Mouse (Mus musculus) kidney, postnatal 10 days (tissue): Measurements from ENCODE around the gene Dcdc2a.
A peak's percentile ranks its signal among the peaks of the same experiment; 100 is the strongest.

Source experiments
- DNase-seq: peaks from one replicate; pipeline ENCODE4 v3.0.0; 2021; ENCODE audit warnings: mixed read lengths

Gene Dcdc2a

DNA sequence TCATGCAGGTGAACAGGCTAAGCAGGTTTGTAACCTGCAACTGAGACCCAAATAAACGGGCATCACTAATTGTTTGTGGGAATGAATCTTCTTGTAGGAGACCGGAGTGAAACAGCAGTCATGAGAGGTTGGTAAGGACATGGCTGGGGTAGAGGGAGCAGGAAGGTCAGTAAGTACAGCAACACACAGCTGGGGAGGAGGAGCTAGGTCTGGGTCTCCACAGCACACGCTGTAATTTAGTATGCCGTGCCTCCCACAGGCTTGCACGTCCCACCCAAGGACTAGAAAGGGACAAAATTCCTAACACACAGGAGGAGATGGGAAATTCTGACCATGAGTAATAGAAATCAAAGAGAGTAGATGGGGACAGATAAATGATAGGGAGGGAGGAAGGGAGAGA lies 42.8 kb downstream of the Dcdc2a start:
- DNase-seq, result no peak

DNA sequence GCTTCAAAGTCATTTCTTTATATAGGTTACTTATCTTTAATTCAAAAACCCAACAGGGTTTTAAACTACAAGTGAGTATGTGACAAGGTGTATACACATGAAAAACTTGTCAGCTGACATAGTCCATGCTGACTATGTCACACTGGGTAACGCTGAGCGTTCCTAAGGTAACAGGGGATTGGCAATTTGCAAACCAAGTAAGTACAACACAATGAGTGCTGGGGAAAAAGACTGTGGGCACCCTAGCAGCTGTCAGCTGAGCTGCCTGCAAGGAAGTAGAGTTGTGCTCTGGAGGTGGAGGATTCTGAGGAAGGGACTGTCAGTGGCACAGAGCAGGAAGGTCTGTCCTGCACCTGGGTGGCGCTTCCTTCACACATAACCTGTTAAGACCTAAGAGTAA lies 43.7 kb downstream of the Dcdc2a start:
- DNase-seq, result no peak

DNA sequence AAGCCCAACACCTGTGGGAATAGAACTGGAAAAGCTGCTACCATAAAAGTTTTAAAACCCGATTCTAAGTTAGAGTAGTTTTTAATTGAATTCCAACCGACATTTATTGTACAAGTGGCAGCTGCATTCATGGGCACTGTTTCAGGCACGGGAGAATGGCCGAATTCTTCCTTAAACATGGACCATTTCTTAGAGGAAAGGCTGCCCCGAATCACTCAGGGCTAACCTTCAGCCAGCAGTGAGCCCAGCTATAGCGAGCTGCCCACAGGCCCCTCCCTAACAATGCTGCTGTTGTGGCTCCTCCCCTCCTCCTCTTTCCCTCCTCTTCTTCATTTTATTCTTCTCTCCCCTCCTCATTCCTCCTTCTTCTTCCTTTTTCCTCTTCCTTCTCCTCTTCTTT lies 44.8 kb downstream of the Dcdc2a start:
- DNase-seq, result no peak

DNA sequence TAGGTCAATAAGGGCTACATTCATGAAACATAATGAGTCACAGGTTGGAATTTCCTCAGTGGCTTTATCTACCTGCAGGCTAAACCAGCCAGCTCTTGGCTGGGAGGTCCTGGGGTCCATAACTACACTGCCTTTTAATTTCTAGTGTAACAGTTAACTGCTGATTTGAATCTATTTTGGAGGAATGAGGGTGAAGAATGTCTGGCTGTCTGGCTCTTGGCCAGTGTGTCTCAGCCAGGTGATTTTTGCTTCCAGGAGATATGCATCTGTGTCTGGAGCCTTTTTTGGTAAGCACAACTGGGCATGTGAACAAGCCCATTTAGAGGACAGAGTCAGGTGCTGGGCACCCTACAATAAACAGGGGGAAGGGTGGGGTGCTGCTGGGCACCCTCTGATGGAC lies 49.9 kb downstream of the Dcdc2a start:
- peak; percentile 63 for DNase-seq

DNA sequence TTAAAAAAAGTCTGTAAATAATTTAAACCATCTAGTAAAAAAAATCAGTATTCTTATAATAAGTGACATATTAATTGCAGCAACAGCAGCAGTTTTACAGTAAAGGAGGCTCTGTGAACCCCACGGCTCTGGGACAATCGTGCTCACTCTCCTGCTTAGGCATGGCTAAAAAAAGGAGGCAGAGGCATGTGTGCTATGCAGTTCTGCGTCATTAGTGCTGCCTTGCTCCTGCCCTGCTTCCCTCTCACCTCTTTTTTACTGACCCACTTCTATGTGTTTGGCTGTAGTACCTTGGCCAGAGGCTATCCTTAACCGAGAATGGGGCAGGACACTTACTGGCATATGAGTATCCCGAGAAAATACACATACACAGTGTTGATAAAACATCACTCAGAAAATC lies 50.9 kb downstream of the Dcdc2a start:
- peak; percentile 65 for DNase-seq

DNA sequence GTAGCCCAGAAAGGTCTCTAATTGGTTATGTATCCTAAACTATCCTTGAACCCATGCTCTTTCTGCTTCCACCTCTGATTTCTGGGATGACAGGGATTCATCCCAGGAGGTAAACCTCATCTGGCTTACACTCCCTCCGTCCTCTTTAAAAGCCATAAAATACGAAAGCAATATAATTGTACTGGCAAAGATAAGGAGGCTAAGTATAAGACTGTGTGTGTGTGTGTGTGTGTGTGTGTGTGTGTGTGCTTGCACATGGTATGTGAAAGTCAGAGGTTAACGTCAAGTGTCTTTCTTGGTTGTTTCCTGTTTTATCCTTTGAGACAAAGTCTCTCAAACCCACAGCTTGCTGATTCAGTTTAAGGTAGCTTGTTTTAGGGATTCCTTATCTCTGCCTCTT lies 52.5 kb downstream of the Dcdc2a start:
- no peak for DNase-seq

DNA sequence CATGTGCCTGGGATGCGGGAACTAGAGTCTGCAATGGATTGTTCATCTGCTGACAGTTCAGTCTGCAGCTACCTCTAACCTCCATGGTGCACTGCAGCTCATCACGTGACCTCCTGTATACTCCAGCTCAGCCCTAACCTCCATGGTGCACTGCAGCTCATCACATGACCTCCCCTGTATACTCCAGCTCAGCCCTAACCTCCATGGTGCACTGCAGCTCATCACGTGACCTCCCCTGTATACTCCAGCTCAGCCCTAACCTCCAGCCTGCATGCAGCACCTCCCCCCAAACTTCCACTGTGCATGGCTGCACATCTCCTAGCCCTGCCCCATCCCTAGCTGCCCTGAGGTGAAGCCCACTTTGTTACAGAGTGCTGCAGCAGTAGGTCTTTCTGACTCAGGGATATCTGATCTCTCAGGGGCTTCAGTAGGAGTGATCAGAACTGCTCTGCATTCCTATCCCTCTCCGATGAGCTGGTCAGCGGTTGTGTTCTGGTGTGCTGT lies 54.8 kb downstream of the Dcdc2a start:
- DNase-seq, result no peak

DNA sequence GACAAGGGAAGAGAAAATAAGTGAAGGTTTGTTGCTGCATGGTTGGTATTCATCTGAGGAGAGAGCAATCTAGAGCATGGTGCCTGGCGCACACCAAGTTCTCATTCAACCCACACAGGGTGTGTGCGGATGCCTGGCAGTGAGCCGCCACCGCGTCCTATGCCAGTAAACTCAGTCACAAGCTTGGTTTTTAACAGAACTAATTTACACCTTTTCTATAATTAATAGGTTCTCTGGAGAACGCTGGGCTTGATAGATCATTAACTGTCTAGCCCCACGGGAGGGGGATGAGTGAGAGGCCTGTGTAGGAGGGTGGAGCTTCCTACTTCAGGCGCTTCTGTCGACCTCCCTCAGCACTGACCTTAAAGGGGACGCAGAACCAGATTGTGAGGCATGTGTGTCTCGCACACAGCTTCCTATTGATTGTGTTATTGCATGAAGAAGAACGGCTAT lies 59.7 kb downstream of the Dcdc2a start:
- DNase-seq, result peak; percentile 76

DNA sequence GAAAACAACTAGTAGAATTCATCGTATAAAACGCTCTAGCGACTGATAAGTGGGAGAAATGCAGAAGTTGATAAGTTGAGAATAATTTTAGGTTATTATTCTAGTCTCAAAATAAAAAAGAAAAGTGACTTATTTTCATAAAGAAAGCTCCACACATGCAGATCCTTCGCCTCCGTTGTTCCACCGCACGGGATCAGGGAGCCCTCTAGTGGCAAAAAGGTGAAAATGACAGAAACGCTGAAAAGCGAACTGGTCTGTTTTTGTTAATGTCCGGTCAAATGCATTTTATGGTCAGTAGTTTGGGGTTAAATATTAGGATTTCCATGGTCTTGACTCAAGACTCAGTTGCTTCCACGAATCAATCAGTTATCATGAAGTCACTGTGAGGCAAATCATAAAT lies 60.2 kb downstream of the Dcdc2a start:
- DNase-seq, result peak; percentile 60

DNA sequence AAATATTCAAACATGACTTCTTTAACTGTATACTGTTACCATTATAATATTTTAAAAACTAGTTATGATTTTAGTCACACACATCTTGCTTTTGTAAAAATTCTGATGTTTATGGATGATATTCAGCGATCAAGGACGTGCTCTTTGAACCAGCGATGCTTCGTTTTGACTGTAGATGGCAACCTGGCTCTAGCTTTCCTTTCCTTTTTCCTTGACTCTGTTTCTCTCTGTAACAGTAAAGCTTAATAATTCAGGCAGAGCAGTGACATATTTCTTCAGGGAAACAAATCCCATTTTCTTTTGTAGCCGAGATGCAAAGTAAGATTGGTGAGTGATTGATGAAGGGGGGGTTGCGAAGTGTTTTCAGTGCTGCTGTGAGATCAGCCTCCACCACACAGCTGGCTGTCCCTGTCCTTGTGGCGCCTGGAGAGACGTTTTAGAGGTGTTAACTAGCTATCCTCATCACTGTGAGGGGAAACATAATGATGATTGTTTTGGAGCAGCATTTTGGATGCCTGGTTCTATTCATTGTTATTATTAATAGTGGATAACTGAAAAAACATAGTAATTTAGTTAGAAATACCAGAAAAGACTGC lies 67.0 kb downstream of the Dcdc2a start:
- no peak for DNase-seq

DNA sequence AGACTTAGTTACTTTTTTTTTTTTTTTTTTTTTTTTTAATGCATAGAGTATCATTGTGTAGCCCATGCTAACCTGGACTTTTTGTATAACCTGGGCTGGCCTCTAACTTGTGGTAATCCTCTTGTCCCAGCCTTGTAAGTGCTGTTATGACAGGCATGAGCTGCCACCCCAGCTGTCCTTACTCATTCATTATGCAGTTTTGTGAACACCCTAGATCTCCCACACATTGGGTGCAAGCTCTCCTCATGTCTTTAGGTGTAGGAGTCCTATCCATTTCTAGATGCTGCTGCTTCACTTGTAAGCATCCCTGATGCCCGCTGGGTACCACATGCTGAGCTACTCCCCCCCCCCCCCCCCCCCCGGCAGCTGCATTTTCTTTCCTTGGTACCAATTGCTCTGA lies 71.4 kb downstream of the Dcdc2a start:
- DNase-seq, result no peak

DNA sequence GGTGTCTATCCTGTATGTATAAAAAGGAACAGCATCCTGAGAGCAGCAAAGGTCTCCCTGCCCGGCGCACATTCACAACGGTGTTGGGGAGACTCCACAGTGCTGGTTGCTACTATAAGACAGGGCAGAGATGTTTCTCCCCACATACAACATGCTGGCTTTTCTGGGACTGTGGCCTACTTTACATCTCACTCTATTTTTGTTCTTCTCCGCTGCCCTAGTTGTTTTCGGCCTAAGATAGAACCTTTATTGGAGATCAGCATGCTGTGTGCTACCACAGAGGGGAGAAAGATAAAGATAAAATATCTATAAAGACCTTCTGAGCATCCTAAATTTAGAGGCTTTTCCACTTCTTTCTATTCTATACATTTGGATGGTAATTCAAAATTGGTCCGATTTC lies 72.0 kb downstream of the Dcdc2a start:
- DNase-seq, result no peak

DNA sequence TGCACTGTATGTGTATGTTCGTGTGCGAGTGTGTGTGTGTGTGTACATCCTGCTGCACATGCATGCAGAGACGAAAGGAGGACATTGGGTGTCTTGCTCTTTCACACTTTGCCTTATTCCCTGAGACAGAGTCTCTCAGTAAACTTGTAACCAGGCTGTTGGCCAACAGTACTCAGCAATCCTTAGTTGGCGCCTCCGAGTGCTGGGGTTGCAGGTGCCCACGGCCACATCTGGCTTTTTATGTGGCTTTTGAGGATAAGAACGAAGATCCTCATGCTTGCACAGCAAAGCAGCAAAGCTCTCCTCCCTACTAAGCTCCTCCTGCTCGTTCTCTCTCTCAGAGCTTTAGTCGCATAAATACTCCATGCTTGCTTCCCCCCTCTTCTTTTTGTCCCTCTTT lies 73.0 kb downstream of the Dcdc2a start:
- no peak for DNase-seq

DNA sequence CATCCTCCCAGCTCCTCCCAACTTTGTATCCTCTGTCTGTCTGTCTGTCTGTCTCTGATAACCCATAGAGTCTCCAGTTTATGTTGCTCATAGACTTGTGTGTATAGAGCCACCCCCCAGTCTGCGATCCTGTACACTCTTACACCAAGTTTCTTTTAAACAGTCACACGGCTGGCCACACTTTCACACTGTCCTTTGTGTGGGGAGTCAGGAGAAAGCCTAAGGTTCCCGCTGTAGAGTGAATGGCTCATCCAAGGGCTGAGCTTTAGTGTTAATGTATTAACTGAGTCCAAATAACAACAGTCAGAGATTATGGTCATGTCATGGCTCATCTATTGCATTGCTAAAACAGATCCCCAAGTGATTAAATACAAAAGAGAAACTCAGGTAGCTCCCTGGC lies 87.3 kb downstream of the Dcdc2a start:
- no peak for DNase-seq

DNA sequence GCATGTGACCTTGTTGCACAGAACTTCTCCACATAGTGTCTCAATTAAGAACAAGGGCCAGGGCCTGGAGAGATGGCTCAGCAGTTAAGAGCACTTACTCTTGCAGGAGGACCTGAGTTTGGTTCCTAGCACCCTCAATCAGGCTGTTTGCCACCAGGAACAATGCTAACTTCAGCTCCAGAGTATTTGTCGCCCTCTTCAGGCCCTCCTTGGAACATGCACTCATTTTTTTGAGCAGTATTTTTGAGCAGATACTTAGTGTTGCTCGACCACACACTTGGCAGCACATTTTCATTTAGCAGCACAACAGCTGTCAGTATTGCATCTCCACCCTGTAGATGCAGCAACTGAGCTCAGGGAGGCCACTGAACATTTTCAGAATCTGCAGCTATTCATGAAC lies 88.3 kb downstream of the Dcdc2a start:
- DNase-seq, result no peak

DNA sequence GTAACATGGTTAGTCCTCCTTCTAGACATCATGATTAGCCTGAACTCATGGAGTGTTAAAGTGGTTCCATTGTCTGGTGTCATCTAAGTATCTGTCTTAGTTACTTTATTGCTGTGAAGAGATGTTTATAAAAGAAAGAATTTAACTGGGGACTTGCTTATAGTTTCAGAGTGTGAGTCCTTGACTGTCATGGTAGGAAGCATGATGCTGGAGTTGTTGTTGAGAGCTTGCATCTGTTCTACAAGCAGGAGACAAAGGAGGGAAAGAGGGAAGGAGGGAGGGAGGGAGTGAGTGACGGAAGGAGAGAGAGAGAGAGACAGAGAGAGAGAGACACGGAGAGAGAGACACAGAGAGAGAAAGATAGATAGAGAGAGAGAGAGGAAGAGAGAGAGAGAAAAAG lies 90.4 kb downstream of the Dcdc2a start:
- DNase-seq, result no peak

DNA sequence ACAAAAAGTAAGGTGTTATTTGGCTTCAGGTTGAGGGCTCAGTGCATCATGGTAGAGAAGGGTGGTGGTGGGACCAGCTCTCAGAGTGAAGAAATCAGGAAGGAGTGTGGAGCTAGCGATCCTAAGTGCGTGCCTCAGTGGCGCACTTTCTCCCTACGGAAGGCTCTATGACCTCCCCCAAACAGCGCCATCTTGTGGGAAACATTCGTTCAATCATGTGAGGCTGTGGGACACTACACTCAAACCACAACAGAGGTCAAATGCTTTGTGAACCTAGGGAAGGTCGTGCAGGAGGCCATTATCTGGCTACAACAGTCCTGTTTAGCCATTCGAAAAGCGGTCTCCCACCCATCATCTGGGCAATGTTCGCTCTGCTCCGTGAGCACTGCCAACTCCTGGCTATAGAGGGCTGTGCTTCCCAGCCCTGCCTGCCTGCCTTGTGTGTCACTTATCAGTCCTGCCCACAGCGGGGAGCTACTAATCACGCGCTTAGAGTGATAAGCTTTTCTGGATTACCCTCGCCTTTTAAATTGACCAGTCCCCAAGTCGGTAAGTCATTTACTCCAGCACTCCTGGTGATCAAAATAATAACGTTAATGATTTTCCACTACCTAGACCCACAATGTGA lies 94.5 kb downstream of the Dcdc2a start:
- peak; percentile 23 for DNase-seq

DNA sequence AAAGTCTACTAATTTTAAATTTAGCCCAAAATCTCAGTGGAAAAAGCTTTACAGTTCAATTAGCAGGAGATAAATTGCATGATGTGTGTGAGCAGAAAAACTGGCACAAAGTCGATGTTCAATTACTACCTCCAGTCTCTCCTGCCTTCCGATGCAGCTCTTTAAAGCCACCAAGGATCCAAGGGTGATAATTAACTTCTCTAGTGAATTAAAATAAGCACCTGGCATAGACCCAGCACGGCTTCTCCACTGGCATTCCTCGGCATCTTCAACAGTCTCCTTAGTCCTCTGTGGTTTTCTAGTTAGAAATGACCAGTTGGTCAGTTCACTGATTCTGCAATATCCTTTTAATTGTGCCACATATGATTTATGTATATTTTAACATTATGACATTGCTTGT lies 95.1 kb downstream of the Dcdc2a start:
- DNase-seq, result peak; percentile 49

DNA sequence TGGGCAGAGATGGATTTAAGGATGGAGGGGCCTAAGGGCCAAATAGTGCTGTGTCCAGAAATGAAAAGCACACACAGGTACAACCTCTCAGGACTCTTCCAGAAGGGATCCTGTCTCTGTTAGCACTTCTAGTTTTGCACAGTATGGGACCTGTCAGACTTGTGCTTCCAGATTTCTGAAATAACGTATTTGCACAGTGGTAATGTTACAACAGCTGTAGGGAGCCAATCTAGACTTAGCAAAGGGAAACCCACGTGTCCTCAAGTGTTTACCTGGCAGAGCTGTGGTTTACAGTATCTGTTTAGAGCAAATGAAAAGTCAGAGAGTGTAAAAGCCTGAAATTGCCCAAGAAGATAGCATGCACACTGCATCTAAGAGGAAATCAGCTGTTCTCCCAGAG lies 104.1 kb downstream of the Dcdc2a start:
- DNase-seq, result no peak

DNA sequence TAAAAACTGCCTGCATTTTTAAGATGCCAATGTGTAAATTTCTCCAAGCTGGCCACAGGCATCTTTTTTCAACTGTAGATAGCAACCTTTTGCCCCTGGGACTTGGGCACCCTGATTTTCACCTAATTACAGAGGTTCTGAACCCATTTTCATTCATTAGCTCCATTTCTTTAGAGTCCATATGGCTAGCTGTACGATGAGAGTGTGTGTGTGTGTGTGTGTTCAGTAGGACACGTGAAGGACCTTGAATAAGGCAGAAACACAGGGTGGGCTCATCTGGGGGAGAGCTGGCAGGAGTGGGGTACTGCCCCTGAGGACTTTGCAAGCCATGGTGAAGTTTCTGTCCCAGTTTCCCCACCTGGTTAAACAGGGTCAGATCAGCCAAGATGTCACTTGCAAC lies 105.0 kb downstream of the Dcdc2a start:
- no peak for DNase-seq

DNA sequence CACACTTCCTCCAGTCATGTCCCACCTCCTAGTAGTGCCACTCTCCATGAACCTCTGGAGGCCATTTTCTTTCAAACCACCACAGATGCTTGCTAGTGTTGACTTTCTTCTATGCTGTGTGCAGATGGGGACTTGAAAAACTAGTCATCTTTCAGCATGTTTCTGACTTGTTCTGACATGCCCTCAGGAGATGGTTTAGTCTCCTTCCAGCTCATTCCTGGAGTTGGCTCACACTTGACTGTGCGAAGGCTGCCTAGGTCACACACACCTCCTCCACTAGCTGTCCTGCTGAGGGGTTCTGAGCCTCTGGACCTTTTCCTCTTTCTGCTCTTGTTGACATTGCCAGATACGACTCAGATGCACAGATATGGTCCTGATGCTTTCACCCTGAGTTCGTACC lies 106.8 kb downstream of the Dcdc2a start:
- no peak for DNase-seq

DNA sequence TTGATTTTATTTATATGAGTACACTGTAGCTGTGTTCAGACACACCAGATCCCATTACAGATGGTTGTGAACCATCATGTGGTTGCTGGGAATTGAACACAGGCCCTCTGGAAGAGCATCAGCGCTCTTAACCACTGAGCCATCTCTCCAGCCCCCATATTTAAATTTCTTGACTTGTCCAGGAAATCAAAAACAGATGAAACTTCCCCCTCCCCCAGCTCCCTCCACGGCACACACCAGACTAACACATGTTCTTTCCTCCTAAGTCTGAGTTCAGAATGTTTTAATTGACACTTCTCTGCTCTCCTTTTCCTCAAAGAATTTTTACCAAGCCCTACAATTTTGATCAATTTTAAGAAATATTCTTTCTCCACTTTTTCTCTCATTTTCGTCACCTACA lies 113.1 kb downstream of the Dcdc2a start:
- DNase-seq, result no peak

DNA sequence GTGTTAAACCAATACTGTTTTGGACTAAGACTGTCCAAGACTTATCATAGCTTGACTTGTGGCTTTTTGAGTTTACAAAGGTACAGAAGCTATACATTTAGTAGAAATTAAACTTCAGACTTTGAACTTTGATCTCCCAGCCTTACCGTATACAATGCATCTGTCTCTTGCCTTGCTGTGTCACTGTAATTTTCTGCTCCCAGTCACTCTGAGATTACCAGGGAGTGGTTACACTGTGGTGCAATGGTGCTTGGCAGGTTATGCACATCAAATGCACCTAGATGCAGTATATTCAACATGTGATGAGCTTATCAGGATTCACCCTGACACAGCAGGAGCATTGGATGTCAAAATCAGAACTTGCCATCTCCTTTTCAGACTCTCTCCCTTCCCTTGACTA lies 122.0 kb downstream of the Dcdc2a start:
- DNase-seq, result no peak

DNA sequence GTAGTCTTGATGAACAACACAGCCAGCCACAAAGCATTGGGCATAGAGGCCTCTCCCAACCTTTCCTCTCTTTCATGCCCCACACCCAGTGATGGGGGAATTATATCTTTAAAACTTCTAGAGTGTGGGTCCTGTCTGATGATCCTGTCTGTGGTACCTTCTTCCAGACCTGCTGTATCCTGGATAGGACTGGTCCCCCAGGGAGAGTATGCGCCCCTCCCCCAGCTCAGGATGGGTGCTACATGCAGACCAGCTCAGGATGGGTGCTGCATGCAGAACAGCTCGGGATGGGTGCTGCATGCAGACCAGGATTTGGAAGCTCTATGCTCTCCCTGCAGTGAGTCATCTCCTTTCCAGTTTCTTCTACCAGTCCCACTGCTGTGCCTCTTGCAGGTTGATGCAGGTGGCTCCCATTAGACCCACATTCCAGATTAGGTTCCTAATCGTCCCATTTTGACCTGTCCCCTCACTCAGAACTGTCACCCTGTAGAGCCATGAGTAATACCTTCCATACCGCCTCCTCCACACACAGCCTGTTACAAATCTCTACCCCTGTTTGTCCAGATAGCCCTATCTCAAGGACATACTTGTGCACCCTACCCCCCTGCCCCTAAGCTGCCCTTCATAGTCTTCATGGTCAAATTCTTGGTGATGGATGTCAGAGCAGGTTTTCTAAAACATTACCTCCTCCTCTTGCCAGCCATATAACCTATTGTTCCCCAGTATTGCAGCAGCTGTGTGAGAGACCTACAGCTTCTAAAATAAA lies 122.6 kb downstream of the Dcdc2a start:
- no peak for DNase-seq
